Mouse (Mus musculus): Measurements from ENCODE around the gene Adamtsl5. TPM values are rescaled to one million over a fixed set of nuclear protein-coding genes. Genes with fewer than 3 reads are reported as not detected.

The Adamtsl5 gene
- total and polyA plus RNA-seq, 2 experiments from 2014 or later = 14.6 to 34.6 TPM

DNA sequence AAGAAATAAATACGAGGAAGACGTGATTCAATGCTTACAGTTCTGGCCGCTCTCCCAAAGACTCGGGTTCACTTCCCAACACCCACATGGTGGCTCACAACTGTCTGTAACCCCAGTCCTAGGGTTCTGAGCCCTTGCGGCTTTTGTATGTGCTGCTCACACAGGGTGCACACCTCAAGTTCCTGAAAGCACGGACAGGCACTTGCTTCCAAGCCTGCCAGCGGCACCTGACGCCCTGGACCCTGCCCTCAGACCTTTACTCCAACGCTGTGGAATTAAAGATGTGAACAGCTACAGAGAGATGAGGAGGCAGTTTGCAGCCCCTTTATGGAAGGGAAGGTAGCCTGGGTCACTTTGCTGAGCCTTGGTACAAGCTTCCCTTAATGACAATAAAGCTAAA lies 42.5 kb upstream of the Adamtsl5 start:
- no peak overlapping the region for H3K27ac ChIP-seq (ENCODE audit: low read depth)
- no peaks in the 10 kb centered on the region for H3K9me3 ChIP-seq (replicated peaks; ENCODE audit: control insufficient read depth, low read length)
- 72% methylated on average over 9 of the region's 9 CpGs for WGBS
- peaks cover 48% of the 10 kb centered on the region for H3K36me3 ChIP-seq (replicated peaks; ENCODE audit: control insufficient read depth, insufficient read depth, low read length)
- H3K27me3 ChIP-seq (ENCODE audit: control insufficient read depth, insufficient read depth, low read length) = no peaks in the 10 kb centered on the region
- TF ChIP-seq EP300 (IDR thresholded peaks at IDR 0.05; ENCODE audit: low read depth) = no peak
- TF ChIP-seq CTCF (IDR thresholded peaks at IDR 0.05; ENCODE audit: low read depth) = no peak
- H3K4me2 ChIP-seq (ENCODE audit: low read depth, low read length) = no peak overlapping the region
- no peak overlapping the region for H3K4me3 ChIP-seq (ENCODE audit: low read depth, low read length)
- H3K4me1 ChIP-seq (ENCODE audit: control insufficient read depth, insufficient read depth) = peaks cover 8% of the 10 kb centered on the region
- DNase-seq (ENCODE audit: low spot score) (no peak), ATAC-seq (ENCODE audit: insufficient read depth, low read depth) (no peak)
- H3K9ac ChIP-seq (replicated peaks; ENCODE audit: low read depth, low read length) = no peak overlapping the region

DNA sequence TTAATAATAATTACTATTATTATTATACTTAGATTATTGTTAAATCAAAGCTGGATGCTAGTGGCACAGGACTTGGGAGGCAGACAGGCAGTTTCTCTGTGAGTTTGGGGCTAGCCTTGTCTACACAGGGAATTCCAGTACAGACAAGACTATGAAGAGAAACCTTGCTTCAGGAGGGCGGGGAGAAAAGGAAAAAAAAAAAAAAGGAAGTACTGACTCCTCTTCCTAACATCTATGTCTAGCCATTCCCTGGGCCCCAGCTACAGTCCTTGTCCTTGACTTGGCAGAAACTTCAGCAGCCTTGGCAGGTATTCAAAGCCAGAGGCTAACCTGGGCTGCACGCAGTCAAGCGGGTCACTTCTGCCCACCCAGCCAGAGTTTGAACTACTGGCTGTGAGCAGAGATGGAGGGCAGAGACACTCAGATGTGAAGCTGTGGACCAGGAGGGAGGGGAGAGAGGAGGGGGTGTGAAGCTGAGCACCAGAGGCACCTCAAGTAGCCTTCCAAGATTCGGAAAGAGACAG lies 41.0 kb upstream of the Adamtsl5 start:
- H3K9me3 ChIP-seq (replicated peaks; ENCODE audit: control insufficient read depth, low read length) = no peaks in the 10 kb centered on the region
- H3K4me1 ChIP-seq (ENCODE audit: control insufficient read depth, insufficient read depth) = peaks cover 22% of the 10 kb centered on the region
- H3K27me3 ChIP-seq (ENCODE audit: control insufficient read depth, insufficient read depth, low read length) = no peaks in the 10 kb centered on the region
- no peak overlapping the region for H3K4me2 ChIP-seq (ENCODE audit: low read depth, low read length)
- no peak overlapping the region for H3K4me3 ChIP-seq (ENCODE audit: low read depth, low read length)
- WGBS = 61% methylated on average over 4 of the region's 4 CpGs
- no peak for ATAC-seq (ENCODE audit: insufficient read depth, low read depth)
- H3K9ac ChIP-seq (replicated peaks; ENCODE audit: low read depth, low read length) = no peak overlapping the region
- no peak for DNase-seq (ENCODE audit: low spot score)
- H3K27ac ChIP-seq (ENCODE audit: low read depth) = no peak overlapping the region
- TF ChIP-seq CTCF (IDR thresholded peaks at IDR 0.05; ENCODE audit: low read depth) = no peak
- no peak for TF ChIP-seq EP300 (IDR thresholded peaks at IDR 0.05; ENCODE audit: low read depth)
- peaks cover 35% of the 10 kb centered on the region for H3K36me3 ChIP-seq (replicated peaks; ENCODE audit: control insufficient read depth, insufficient read depth, low read length)

DNA sequence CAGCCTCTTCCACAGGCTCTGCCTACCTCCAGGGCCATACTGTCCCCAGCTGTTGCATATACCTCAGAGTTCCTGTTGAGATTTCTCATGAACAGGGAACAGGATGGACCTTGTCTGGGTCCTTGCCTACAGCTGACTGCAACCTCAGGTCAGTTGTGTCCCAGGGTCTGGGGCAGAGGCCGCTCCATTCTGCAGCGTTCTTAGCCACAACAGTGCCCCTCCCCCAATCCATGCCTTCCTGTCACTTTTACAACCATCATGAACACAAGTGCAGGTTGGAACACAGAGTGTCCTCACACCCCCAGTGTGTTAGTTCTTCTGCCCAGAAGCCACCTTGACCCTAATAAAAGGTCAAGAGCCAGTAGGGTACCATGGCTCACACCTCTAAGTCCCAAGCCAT lies 40.5 kb upstream of the Adamtsl5 start:
- Histone ChIP-seq H3K4me2 (ENCODE audit: low read depth, low read length) (no peak overlapping the region), H3K4me1 (ENCODE audit: control insufficient read depth, insufficient read depth) (peaks cover 22% of the 10 kb centered on the region), H3K27ac (ENCODE audit: low read depth) (no peak overlapping the region), H3K9me3 (replicated peaks; ENCODE audit: control insufficient read depth, low read length) (no peaks in the 10 kb centered on the region), H3K27me3 (ENCODE audit: control insufficient read depth, insufficient read depth, low read length) (no peaks in the 10 kb centered on the region), H3K4me3 (ENCODE audit: low read depth, low read length) (no peak overlapping the region), H3K9ac (replicated peaks; ENCODE audit: low read depth, low read length) (no peak overlapping the region), H3K36me3 (replicated peaks; ENCODE audit: control insufficient read depth, insufficient read depth, low read length) (peaks cover 30% of the 10 kb centered on the region)
- ATAC-seq (ENCODE audit: insufficient read depth, low read depth) = no peak
- no peak for TF ChIP-seq EP300 (IDR thresholded peaks at IDR 0.05; ENCODE audit: low read depth)
- TF ChIP-seq CTCF (IDR thresholded peaks at IDR 0.05; ENCODE audit: low read depth) = no peak
- 37% methylated on average over 2 of the region's 2 CpGs for WGBS
- no peak for DNase-seq (ENCODE audit: low spot score)

DNA sequence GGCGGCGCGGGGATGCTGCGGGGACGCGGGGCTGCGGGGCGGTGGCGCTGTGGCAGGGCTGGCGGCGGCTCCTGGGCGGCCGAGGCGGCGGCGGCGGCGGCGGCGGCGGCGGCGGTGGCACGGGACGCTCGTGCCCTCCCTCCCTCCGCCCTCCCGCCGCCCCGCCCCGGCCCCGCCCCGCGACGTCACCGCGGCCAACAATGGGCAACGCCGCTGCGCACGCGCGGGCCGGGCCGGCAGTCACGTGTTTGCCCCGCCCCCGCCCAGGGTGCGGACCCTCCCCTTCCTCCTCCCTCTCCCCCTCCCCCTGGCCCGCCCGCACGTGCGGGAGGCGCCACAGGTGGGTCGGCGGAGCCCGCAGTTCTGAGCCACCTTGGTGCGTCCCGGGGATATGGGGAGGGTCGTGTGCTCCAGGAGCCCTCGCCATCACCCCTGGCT lies 39.3 kb upstream of the Adamtsl5 start, which contains the start of gene Mex3d:
Mex3d (minus strand) TSS at position 138 of the 438 bp plus-strand sequence.
- H3K4me2 ChIP-seq (ENCODE audit: low read depth, low read length) = peak within 1 kb of the TSS; percentile 94
- peaks cover 23% of the 10 kb centered on the region for H3K36me3 ChIP-seq (replicated peaks; ENCODE audit: control insufficient read depth, insufficient read depth, low read length)
- peak; percentile 78 for ATAC-seq (ENCODE audit: insufficient read depth, low read depth)
- no peaks in the 10 kb centered on the region for H3K9me3 ChIP-seq (replicated peaks; ENCODE audit: control insufficient read depth, low read length)
- TF ChIP-seq CTCF (IDR thresholded peaks at IDR 0.05; ENCODE audit: low read depth) (peak; percentile 15; the same call in 1 of the 2 replicates), EP300 (IDR thresholded peaks at IDR 0.05; ENCODE audit: low read depth) (no peak)
- H3K9ac ChIP-seq (replicated peaks; ENCODE audit: low read depth, low read length) = peak within 1 kb of the TSS; percentile 90
- WGBS = 2% methylated on average over 12 of the region's 61 CpGs
- DNase-seq (ENCODE audit: low spot score) = peak; percentile 86
- peak within 1 kb of the TSS; percentile 79 for H3K27ac ChIP-seq (ENCODE audit: low read depth)
- peak within 1 kb of the TSS; percentile 65 for H3K4me3 ChIP-seq (ENCODE audit: low read depth, low read length)
- H3K4me1 ChIP-seq (ENCODE audit: control insufficient read depth, insufficient read depth) = peaks cover 22% of the 10 kb centered on the region
- H3K27me3 ChIP-seq (ENCODE audit: control insufficient read depth, insufficient read depth, low read length) = no peaks in the 10 kb centered on the region

DNA sequence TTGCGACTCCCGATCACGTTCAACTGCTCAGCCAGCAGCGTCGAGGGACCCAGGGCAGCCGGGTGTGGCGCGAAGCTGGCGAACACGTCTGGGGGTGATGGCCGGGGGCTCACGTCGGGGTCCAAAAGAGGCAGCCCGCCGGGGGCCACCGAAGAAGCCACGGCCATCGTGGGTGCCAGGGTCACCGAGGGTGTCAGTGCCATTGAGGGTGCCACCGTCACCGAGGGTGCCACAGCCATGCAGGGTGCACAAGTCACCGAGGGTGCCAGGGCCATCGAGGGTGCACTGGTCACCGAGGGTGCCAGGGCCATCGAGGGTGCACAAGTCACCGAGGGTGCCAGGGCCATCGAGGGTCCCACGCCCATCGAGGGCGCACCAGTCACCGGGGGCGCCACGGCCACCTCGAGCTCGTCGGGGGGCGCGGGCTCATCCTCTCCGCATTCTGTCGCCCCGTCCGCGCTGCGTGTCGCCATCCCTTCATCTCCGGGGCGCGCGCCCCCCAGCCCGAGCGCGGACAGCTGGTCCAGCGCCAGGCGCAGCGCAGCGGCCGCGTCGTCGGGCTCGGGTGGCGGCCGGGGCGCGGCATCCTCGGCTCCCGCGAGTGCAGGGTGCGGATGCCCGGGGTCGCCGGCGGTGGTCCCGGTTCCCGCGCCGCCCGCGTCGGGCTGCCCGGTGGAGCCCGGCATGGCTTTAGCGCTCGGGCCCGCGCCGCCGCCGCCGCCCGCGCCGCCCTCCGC lies 38.7 kb upstream of the Adamtsl5 start:
- TF ChIP-seq EP300 (IDR thresholded peaks at IDR 0.05; ENCODE audit: low read depth) (no peak), CTCF (IDR thresholded peaks at IDR 0.05; ENCODE audit: low read depth) (no peak)
- H3K9me3 ChIP-seq (replicated peaks; ENCODE audit: control insufficient read depth, low read length) = no peaks in the 10 kb centered on the region
- ATAC-seq (ENCODE audit: insufficient read depth, low read depth) (peak; percentile 21), DNase-seq (ENCODE audit: low spot score) (no peak)
- H3K27me3 ChIP-seq (ENCODE audit: control insufficient read depth, insufficient read depth, low read length) = no peaks in the 10 kb centered on the region
- peak overlapping the region; percentile 90 for H3K9ac ChIP-seq (replicated peaks; ENCODE audit: low read depth, low read length)
- H3K36me3 ChIP-seq (replicated peaks; ENCODE audit: control insufficient read depth, insufficient read depth, low read length) = peaks cover 24% of the 10 kb centered on the region
- WGBS = under 1% methylated on average over 47 of the region's 94 CpGs
- H3K27ac ChIP-seq (ENCODE audit: low read depth) = peak overlapping the region; percentile 79
- H3K4me1 ChIP-seq (ENCODE audit: control insufficient read depth, insufficient read depth) = peaks cover 22% of the 10 kb centered on the region
- peak overlapping the region; percentile 65 for H3K4me3 ChIP-seq (ENCODE audit: low read depth, low read length)
- H3K4me2 ChIP-seq (ENCODE audit: low read depth, low read length) = peak overlapping the region; percentile 94

All from heart, postnatal 0 days (tissue).